Mouse (Mus musculus) lung, postnatal 0 days (tissue): ENCODE measurements around the gene Gnai2. TPM values are rescaled to one million over a fixed set of nuclear protein-coding genes. Genes with fewer than 3 reads are reported as not detected.

Experiments
- ATAC-seq: fragments of 200-750 bp; cut with Nextera tagmentation; 2 replicates; pipeline ENCODE4 v1.8.0; 2017; ENCODE audit warnings: moderate library complexity
- DNase-seq: peaks from one replicate; pipeline ENCODE4 v3.0.0-alpha.2; 2016; ENCODE audit warnings: low spot score
- H3K27ac ChIP-seq: fragments of 300-500 bp; sonication (generic); 2 replicates; pipeline ENCODE4 v1.5.1; 2014; ENCODE audit warnings: antibody characterized with exemption, mild to moderate bottlenecking, low read length, mixed read lengths
- H3K27me3 ChIP-seq: fragments of 300-500 bp; sonication (generic); replicated peaks from 2 replicates; pipeline ENCODE4 v1.6.1; 2014; ENCODE audit warnings: low read length, mixed read lengths; ENCODE audit not compliant: insufficient read depth
- H3K36me3 ChIP-seq: fragments of 300-500 bp; sonication (generic); 2 replicates; pipeline ENCODE4 v1.6.1; 2014; ENCODE audit warnings: low read length, mixed read lengths; ENCODE audit not compliant: insufficient read depth
- H3K4me1 ChIP-seq: fragments of 300-500 bp; sonication (generic); 2 replicates; pipeline ENCODE4 v1.6.1; 2014; ENCODE audit warnings: antibody characterized with exemption, low read depth, low read length, mixed read lengths; ENCODE audit not compliant: insufficient read depth
- H3K4me2 ChIP-seq: fragments of 300-500 bp; sonication (generic); replicated peaks from 2 replicates; pipeline ENCODE4 v1.6.1; 2014; ENCODE audit warnings: low read depth, mild to moderate bottlenecking, low read length, moderate library complexity, mixed read lengths
- H3K4me3 ChIP-seq: fragments of 300-500 bp; sonication (generic); 2 replicates; pipeline ENCODE4 v1.5.1; 2014; ENCODE audit warnings: low read depth, low read length
- H3K9ac ChIP-seq: fragments of 300-500 bp; sonication (generic); replicated peaks from 2 replicates; pipeline ENCODE4 v1.6.1; 2014; ENCODE audit warnings: low read depth, mild to moderate bottlenecking
- H3K9me3 ChIP-seq: fragments of 300-500 bp; sonication (generic); 2 replicates; pipeline ENCODE4 v1.6.1; 2016; ENCODE audit warnings: low read length, mixed read lengths
- CTCF ChIP-seq: IDR thresholded peaks from 2 replicates; pipeline ENCODE4 v1.5.1; 2016; ENCODE audit warnings: antibody characterized with exemption, mild to moderate bottlenecking
- EP300 ChIP-seq: IDR thresholded peaks from 2 replicates; pipeline ENCODE4 v1.6.1; 2016; ENCODE audit warnings: antibody characterized with exemption, mild to moderate bottlenecking, control low read depth
- WGBS: fragments of 180-500 bp; shearing (Covaris S2); extraction: QIAGEN DNeasy Blood & Tissue Kit; methylation state at CpG from one replicate; pipeline ENCODE4 v1.1.7; 2014; 5-methylcytosine and 5-hydroxymethylcytosine counted together
- polyA plus RNA-seq: library from polyadenylated mRNA; unstranded; fragments of >200 nt; fragmentation: Nextera tagmentation; extraction: Ambion mirVana; gene quantifications from 2 replicates; pipeline ENCODE4 v1.2.1, GENCODE M21; 2015

Gnai2 gene
- polyA plus RNA-seq, 1 experiment from 2014 or later, result 414 TPM

GRCm38 (mm10) chr9:107580501-107581317 is 54.5 kb downstream of the Gnai2 start, which contains the start of gene Hyal3:
Hyal3 (plus strand) TSS chr9:107580818.
- ATAC-seq (peak; percentile 87), DNase-seq (peak; percentile 98)
- Histone ChIP-seq H3K4me2 (peak within 1 kb of the TSS; percentile 74), H3K27me3 (no peaks in the 10 kb centered on the region), H3K27ac (peak within 1 kb of the TSS; percentile 97), H3K4me3 (peak within 1 kb of the TSS; percentile 60), H3K36me3 (no peaks in the 10 kb centered on the region), H3K4me1 (peaks cover 6% of the 10 kb centered on the region), H3K9me3 (no peaks in the 10 kb centered on the region), H3K9ac (peak within 1 kb of the TSS; percentile 85)
- WGBS, result under 1% methylated on average over 32 of the region's 32 CpGs
- TF ChIP-seq CTCF, result no peak
- TF ChIP-seq EP300, result peak; percentile 82

- Histone ChIP-seq H3K4me1 (peaks cover 6% of the 10 kb centered on the region), H3K27me3 (no peaks in the 10 kb centered on the region), H3K9ac (no peak overlapping the region), H3K4me2 (no peak overlapping the region), H3K36me3 (no peaks in the 10 kb centered on the region), H3K9me3 (no peaks in the 10 kb centered on the region), H3K27ac (no peak overlapping the region; the same call in 1 of the 2 replicates), H3K4me3 (no peak overlapping the region)
- TF ChIP-seq CTCF (no peak), EP300 (no peak)
- ATAC-seq, result no peak
- WGBS, result 94% methylated on average over 14 of the region's 14 CpGs
- peak; percentile 19 for DNase-seq
Observed at GRCm38 (mm10) chr9:107579023-107579900, 55.9 kb downstream of the Gnai2 start.

- Histone ChIP-seq H3K4me1 (peaks cover 6% of the 10 kb centered on the region), H3K9me3 (no peaks in the 10 kb centered on the region), H3K9ac (no peak within 1 kb of the TSS), H3K4me3 (no peak within 1 kb of the TSS), H3K27me3 (no peaks in the 10 kb centered on the region), H3K27ac (no peak within 1 kb of the TSS; the same call in 1 of the 2 replicates), H3K4me2 (no peak within 1 kb of the TSS), H3K36me3 (no peaks in the 10 kb centered on the region)
- no peak for DNase-seq
- no peak for ATAC-seq
- no peak for TF ChIP-seq CTCF
- WGBS, result 70% methylated on average over 3 of the region's 3 CpGs
Observed at GRCm38 (mm10) chr9:107578587-107578986, 56.6 kb downstream of the Gnai2 start, which contains the start of gene Naa80. Naa80 (plus strand) TSS chr9:107578887.

- WGBS, result 90% methylated on average over 10 of the region's 10 CpGs
- Histone ChIP-seq H3K36me3 (no peaks in the 10 kb centered on the region), H3K27ac (no peak overlapping the region), H3K9me3 (no peaks in the 10 kb centered on the region), H3K4me2 (no peak overlapping the region), H3K4me1 (peaks cover 6% of the 10 kb centered on the region), H3K9ac (no peak overlapping the region), H3K4me3 (no peak overlapping the region), H3K27me3 (no peaks in the 10 kb centered on the region)
- ATAC-seq (no peak), DNase-seq (no peak)
- no peak for TF ChIP-seq EP300
- no peak for TF ChIP-seq CTCF
Observed at GRCm38 (mm10) chr9:107577871-107578270, 57.3 kb downstream of the Gnai2 start.

GRCm38 (mm10) chr9:107576357-107577107 is 58.6 kb downstream of the Gnai2 start, which contains the start of gene Hyal1:
Hyal1 (plus strand) TSS chr9:107576927.
- peak; percentile 95 for DNase-seq
- 6% methylated on average over 16 of the region's 16 CpGs for WGBS
- peaks cover 6% of the 10 kb centered on the region; the same call in 1 of the 2 replicates for H3K4me1 ChIP-seq

More at GRCm38 (mm10) chr9:107576357-107577107, 58.6 kb downstream of the Gnai2 start, which contains the start of gene Hyal1:
- Histone ChIP-seq H3K27ac (peak within 1 kb of the TSS; percentile 38), H3K36me3 (peaks cover 8% of the 10 kb centered on the region; the same call in 1 of the 2 replicates), H3K4me3 (peak within 1 kb of the TSS; percentile 28), H3K9ac (no peak within 1 kb of the TSS), H3K4me2 (peak within 1 kb of the TSS; percentile 50), H3K9me3 (no peaks in the 10 kb centered on the region), H3K27me3 (no peaks in the 10 kb centered on the region)
- TF ChIP-seq CTCF (no peak), EP300 (no peak)
- ATAC-seq, result peak; percentile 75
